Comparison of ENCODE assay signal across 13 mouse cellular contexts in genomic region chr1:131344691-131345090, GRCm38 (mm10).
DNase-seq lines count a peak whose midpoint lies in the region; ATAC-seq and TF ChIP-seq lines count a peak whose summit lies in the region.
"Had no signal": no experiment of that assay in that cellular context is flagged by ENCODE, and none has a peak within 500 bp of the region (broad histone marks: within the 10 kb centered on the region; RNA-seq: fewer than 3 reads in every experiment).

No protein-coding gene starts in this region.

- peak; percentile 83 for DNase-seq in heart, adult 11 months
- DNase-seq in heart, postnatal 25 days (ENCODE audit: low spot score), result no peak
- no peak for DNase-seq in lung, postnatal 14 days
- DNase-seq in stomach, postnatal 0 days (ENCODE audit: low spot score), result peak; percentile 24
- DNase-seq in T-cell, adult 2 months (ENCODE audit: low spot score), result no peak
- DNase-seq: cerebellum, adult 9-11 months; gastrocnemius, postnatal 36 days; thymus, postnatal 4 days had no signal

- TF ChIP-seq CTCF in stomach, postnatal 0 days (IDR thresholded peaks at IDR 0.05; ENCODE audit: low read depth), result peak; percentile 23; the same call in 1 of the 2 replicates

- no peaks in the 10 kb centered on the region for H3K9me3 ChIP-seq in lung, embryonic 16.5 days (ENCODE audit: control insufficient read depth, low read length)
- H3K9me3 ChIP-seq in heart, embryonic 15.5 days (replicated peaks), result no peaks in the 10 kb centered on the region
- no peaks in the 10 kb centered on the region for H3K9me3 ChIP-seq in stomach, postnatal 0 days (ENCODE audit: control insufficient read depth, low read length)
- H3K9me3 ChIP-seq: forebrain, embryonic 10.5 days; liver, embryonic 12.5 days; midbrain, embryonic 12.5 days had no signal

- H3K4me1 ChIP-seq in lung, embryonic 16.5 days (replicated peaks; ENCODE audit: control insufficient read depth, insufficient read depth, low read length), result peaks cover 19% of the 10 kb centered on the region
- H3K4me1 ChIP-seq in heart, embryonic 15.5 days (replicated peaks), result peaks cover 38% of the 10 kb centered on the region
- H3K4me1 ChIP-seq in stomach, postnatal 0 days (replicated peaks; ENCODE audit: control insufficient read depth, insufficient read depth), result 0 out of 2 replicates have a peak, but pooled peaks cover 2% of the 10 kb centered on the region
- H3K4me1 ChIP-seq: liver, embryonic 12.5 days had no signal

- 63% methylated on average over 2 of the region's 2 CpGs for WGBS in lung, embryonic 16.5 days
- WGBS in heart, embryonic 15.5 days, result 70% methylated on average over 2 of the region's 2 CpGs
- WGBS in stomach, postnatal 0 days, result 54% methylated on average over 2 of the region's 2 CpGs

- no peak overlapping the region for H3K9ac ChIP-seq in lung, embryonic 16.5 days (ENCODE audit: low read length)
- no peak overlapping the region for H3K9ac ChIP-seq in heart, embryonic 15.5 days
- H3K9ac ChIP-seq in stomach, postnatal 0 days (ENCODE audit: low read length), result no peak overlapping the region
- H3K9ac ChIP-seq: liver, embryonic 12.5 days; midbrain, embryonic 12.5 days had no signal

- peaks cover 15% of the 10 kb centered on the region for H3K36me3 ChIP-seq in lung, embryonic 16.5 days (ENCODE audit: control insufficient read depth, insufficient read depth, low read length)
- peaks cover 20% of the 10 kb centered on the region for H3K36me3 ChIP-seq in heart, embryonic 15.5 days
- peaks cover 6% of the 10 kb centered on the region; the same call in 1 of the 2 replicates for H3K36me3 ChIP-seq in stomach, postnatal 0 days (ENCODE audit: control insufficient read depth, insufficient read depth, low read length)

- H3K27me3 ChIP-seq in lung, embryonic 16.5 days (ENCODE audit: control insufficient read depth, insufficient read depth, low read depth, low read length), result no peaks in the 10 kb centered on the region
- H3K27me3 ChIP-seq in heart, embryonic 15.5 days, result no peaks in the 10 kb centered on the region
- H3K27me3 ChIP-seq in stomach, postnatal 0 days (ENCODE audit: control insufficient read depth, insufficient read depth, low read length), result no peaks in the 10 kb centered on the region
- H3K27me3 ChIP-seq: liver, embryonic 12.5 days; midbrain, embryonic 12.5 days had no signal

- ATAC-seq in lung, embryonic 16.5 days (ENCODE audit: low read depth), result no peak
- no peak for ATAC-seq in heart, embryonic 15.5 days (replicated peaks; ENCODE audit: insufficient number of reproducible peaks, insufficient read depth, low FRiP score, low read depth)
- ATAC-seq in stomach, postnatal 0 days (ENCODE audit: low FRiP score, low TSS enrichment), result no peak
- ATAC-seq: liver, embryonic 12.5 days had no signal

- peak overlapping the region; percentile 3; the same call in 1 of the 2 replicates for H3K27ac ChIP-seq in lung, embryonic 16.5 days (ENCODE audit: low read length)
- peak overlapping the region; percentile 70 for H3K27ac ChIP-seq in heart, embryonic 15.5 days
- H3K27ac ChIP-seq in stomach, postnatal 0 days (replicated peaks), result no peak overlapping the region
- H3K27ac ChIP-seq: forebrain, embryonic 10.5 days; liver, embryonic 12.5 days; midbrain, embryonic 12.5 days had no signal

- H3K4me2 ChIP-seq in lung, embryonic 16.5 days (ENCODE audit: low read depth, low read length), result no peak overlapping the region
- no peak overlapping the region for H3K4me2 ChIP-seq in heart, embryonic 15.5 days
- H3K4me2 ChIP-seq in stomach, postnatal 0 days (replicated peaks; ENCODE audit: low read depth), result no peak overlapping the region
- H3K4me2 ChIP-seq: liver, embryonic 12.5 days; midbrain, embryonic 12.5 days had no signal

- intact Hi-C loops in heart, postnatal 25 days (cut with DNase I), result loop anchor here (5.0 kb wide), 2 partner anchors 78 to 183 kb away; partner anchors contain the start of genes Fam72a and Srgap2

- no peak overlapping the region for H3K4me3 ChIP-seq in lung, embryonic 16.5 days (ENCODE audit: low read length)
- H3K4me3 ChIP-seq in heart, embryonic 15.5 days, result no peak overlapping the region
- H3K4me3 ChIP-seq in stomach, postnatal 0 days (ENCODE audit: low read depth, low read length), result no peak overlapping the region
- H3K4me3 ChIP-seq: forebrain, embryonic 10.5 days; liver, embryonic 12.5 days; midbrain, embryonic 12.5 days had no signal

- TF ChIP-seq EP300 in stomach, postnatal 0 days (optimal IDR thresholded peaks at IDR 0.05), result no peak

Comparison
In these comparisons a context has a peak if more than half of its experiments do, and no peak if none do; other contexts are left out.
1. DNase-seq: peak in heart, adult 11 months (single experiment) and stomach, postnatal 0 days (single experiment); none in heart, postnatal 25 days (single experiment), lung, postnatal 14 days (single experiment) and T-cell, adult 2 months (single experiment).